Mouse (Mus musculus): ENCODE data around the gene Acsf3. TPM values are rescaled to one million over a fixed set of nuclear protein-coding genes. Genes with fewer than 3 reads are reported as not detected.

The Acsf3 gene
- total RNA-seq, 2 experiments from 2014 or later: 18.2 to 21.9 TPM

GRCm38 (mm10) chr8:122849152-122849910 is 74.0 kb downstream of the Acsf3 start:
- DNase-seq (ENCODE audit: low spot score in 2 of 2): no peak

- DNase-seq (ENCODE audit: low spot score in 2 of 2): no peak
These were observed 75.5 kb downstream of the Acsf3 start for GRCm38 (mm10) chr8:122850641-122851240.

GRCm38 (mm10) chr8:122851692-122852545 is 76.6 kb downstream of the Acsf3 start:
- DNase-seq (ENCODE audit: low spot score in 2 of 2): no peak

DNA sequence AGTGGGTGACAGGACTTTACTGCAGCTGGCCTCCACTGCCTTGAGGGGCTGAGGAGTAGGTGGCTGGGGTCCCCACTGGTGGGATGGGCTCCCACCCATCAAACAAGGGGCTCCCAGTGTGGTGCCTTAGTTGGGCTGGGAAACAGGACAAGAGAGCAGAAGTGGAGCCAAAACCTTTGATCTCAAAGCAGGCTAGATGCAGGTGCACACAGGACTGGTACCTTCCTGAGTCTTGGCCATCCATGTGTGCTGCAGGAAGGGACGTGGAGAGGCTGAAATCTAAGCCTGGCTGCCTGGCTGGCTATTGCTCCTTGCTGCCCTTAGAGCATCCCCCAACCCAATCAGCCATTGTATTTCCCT is 77.2 kb downstream of the Acsf3 start:
- no peak for DNase-seq (ENCODE audit: low spot score in 2 of 2)

DNA sequence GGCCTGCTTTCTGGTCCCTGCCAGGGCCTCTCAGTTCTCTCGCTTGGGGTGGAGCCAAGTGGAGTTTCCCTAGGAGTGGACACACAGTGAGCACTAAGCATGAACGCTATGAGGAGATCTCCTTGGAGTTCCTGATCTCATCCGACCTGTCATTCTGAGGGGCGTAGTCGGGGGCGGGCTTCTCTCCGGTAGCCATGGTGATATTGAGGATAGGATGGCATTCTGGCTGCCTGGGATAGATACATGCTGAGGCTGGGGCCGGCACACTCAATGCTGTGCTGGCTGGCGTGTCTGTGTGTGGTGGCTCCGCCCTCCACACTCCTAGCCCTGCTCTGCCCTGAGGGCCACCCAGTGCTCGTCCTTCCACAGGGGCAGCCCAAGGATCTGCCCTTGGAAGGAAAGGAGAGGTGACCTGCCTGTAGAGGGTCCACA is 78.1 kb downstream of the Acsf3 start:
- no peak for DNase-seq (ENCODE audit: low spot score in 2 of 2)

GRCm38 (mm10) chr8:122854388-122854787 is 79.1 kb downstream of the Acsf3 start:
- DNase-seq (ENCODE audit: low spot score in 2 of 2): no peak

- no peak for DNase-seq (ENCODE audit: low spot score in 2 of 2)
These were observed 79.8 kb downstream of the Acsf3 start for GRCm38 (mm10) chr8:122855123-122855522.

GRCm38 (mm10) chr8:122856288-122856687 is 81.0 kb downstream of the Acsf3 start:
- DNase-seq (ENCODE audit: low spot score in 2 of 2): no peak

DNA sequence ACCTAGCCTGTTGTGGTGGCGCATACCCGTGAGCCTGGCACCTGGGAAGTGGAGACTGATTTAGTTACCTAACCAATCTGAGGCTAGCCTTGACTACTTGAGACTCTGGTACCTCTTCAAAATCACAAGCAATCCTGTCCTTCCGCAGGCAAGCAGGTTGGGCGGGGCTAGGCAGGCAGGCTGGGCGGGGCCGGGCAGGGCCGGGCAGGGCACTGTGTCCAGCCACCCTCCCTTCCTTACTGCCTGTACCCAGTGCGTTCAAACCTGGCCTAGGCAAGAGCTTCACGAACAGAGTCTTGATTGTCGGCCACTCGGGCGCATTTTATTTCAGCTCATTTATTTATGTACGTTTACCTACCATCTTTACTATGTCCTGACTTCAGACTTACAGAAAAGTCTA is 84.6 kb downstream of the Acsf3 start:
- no peak for DNase-seq (ENCODE audit: low spot score in 2 of 2)

DNA sequence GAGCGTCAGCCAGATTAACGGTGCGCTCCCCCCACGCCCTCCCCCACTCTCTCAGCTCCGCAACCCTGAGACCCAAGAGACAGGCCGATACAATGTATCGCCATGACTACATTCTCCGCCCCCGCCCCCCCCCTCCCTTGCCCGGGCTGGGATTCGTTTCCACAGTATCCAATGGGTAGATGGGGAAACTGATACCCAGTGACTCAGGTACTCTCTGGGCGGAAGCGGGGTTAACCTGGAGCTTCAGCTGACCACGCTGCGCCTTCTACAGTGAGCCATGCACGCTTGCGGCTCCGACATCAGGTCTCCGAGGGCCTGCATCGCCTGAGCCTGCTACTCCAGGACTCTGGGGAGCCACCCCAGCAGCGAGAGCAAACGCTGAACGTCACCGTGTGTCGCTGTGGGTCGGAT is 89.4 kb downstream of the Acsf3 start:
- no peak for DNase-seq (ENCODE audit: low spot score in 2 of 2)

- DNase-seq (ENCODE audit: low spot score in 2 of 2): no peak
These were observed 90.2 kb downstream of the Acsf3 start for GRCm38 (mm10) chr8:122865441-122865840.

DNA sequence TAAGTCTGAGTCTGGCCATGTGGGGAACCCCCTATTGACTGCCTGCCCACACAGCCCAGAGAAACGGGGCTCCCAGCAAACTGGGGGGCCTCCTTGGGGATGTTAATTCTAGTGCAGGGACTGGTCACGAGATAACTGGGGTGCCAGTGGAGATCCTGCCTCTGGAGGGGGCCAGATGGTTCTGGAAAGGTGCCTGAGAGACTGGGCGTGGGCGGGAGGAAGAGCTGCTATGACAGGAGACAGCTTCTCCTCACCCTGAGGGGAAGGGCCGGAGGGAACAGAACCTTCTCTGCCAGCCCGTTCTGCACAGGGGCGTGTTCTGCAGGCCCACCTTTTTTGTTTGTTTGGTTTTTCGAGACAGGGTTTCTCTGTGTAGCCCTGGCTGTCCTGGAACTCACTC is 90.9 kb downstream of the Acsf3 start:
- DNase-seq (ENCODE audit: low spot score in 2 of 2): no peak

Other genes starting within 250 kb of the Acsf3 start
- gene Piezo1, start 224.2 kb upstream of the Acsf3 start, total RNA-seq (2021): 1 to 10 TPM; 5.2 to 5.5 TPM
- 1 to 10 TPM; 2.9 to 3.9 TPM for gene Cdt1, start 207.5 kb upstream of the Acsf3 start, total RNA-seq (2021)
- 10 to 100 TPM; 48.4 to 52.0 TPM for gene Aprt, start 198.6 kb upstream of the Acsf3 start, total RNA-seq (2021)
- gene Galns, start 164.0 kb upstream of the Acsf3 start, total RNA-seq (2021): 1 to 10 TPM; 8.1 to 8.3 TPM
- gene Trappc2l, start 163.8 kb upstream of the Acsf3 start, total RNA-seq (2021): 10 to 100 TPM; 79.6 to 86.0 TPM
- not detected for gene Pabpn1l, start 152.7 kb upstream of the Acsf3 start, total RNA-seq (2021)
- 10 to 100 TPM; 34.3 to 46.0 TPM for gene Cbfa2t3, start 76.4 kb upstream of the Acsf3 start, total RNA-seq (2021)
- under 1 TPM; 0.63 to 0.79 TPM for gene Cdh15, start 72.5 kb downstream of the Acsf3 start, total RNA-seq (2021)

All from left cerebral cortex, adult 18-20 months (tissue).